Mouse (Mus musculus) heart, postnatal 0 days (tissue): ENCODE measurements at regions not wholly inside any gene's neighbourhood (a gene's known extent, or its start where the extent isn't known, plus 50 kb on each side); places are given as distances from the start of the nearest gene placed in this dataset.

Experiments used
- ATAC-seq: fragments of 200-750 bp; cut with Nextera tagmentation; 2 replicates; pipeline ENCODE4 v1.8.0; 2017; ENCODE audit warnings: low read depth, moderate number of reproducible peaks, moderate library complexity; ENCODE audit not compliant: insufficient read depth
- DNase-seq: peaks from one replicate; pipeline ENCODE4 v3.0.0-alpha.2; 2016; ENCODE audit warnings: low spot score
- H3K27ac ChIP-seq: fragments of 300-500 bp; sonication (generic); 2 replicates; pipeline ENCODE4 v1.5.1; 2014; ENCODE audit warnings: low read depth, mild to moderate bottlenecking
- H3K27me3 ChIP-seq: fragments of 300-500 bp; sonication (generic); 2 replicates; pipeline ENCODE4 v1.6.1; 2014; ENCODE audit warnings: low read length, mixed read lengths; ENCODE audit not compliant: control insufficient read depth, insufficient read depth
- H3K36me3 ChIP-seq: fragments of 300-500 bp; sonication (generic); replicated peaks from 2 replicates; pipeline ENCODE4 v1.6.1; 2014; ENCODE audit warnings: low read length, mixed read lengths; ENCODE audit not compliant: control insufficient read depth, insufficient read depth
- H3K4me1 ChIP-seq: fragments of 300-500 bp; sonication (generic); 2 replicates; pipeline ENCODE4 v1.6.1; 2014; ENCODE audit warnings: antibody characterized with exemption; ENCODE audit not compliant: control insufficient read depth, insufficient read depth
- H3K4me2 ChIP-seq: fragments of 300-500 bp; sonication (generic); 2 replicates; pipeline ENCODE4 v1.6.1; 2014; ENCODE audit warnings: low read depth, mild to moderate bottlenecking, low read length, moderate library complexity
- H3K4me3 ChIP-seq: fragments of 300-500 bp; sonication (generic); 2 replicates; pipeline ENCODE4 v1.5.1; 2014; ENCODE audit warnings: low read depth, low read length
- H3K9ac ChIP-seq: fragments of 300-500 bp; sonication (generic); replicated peaks from 2 replicates; pipeline ENCODE4 v1.6.1; 2014; ENCODE audit warnings: low read depth, low read length, mixed read lengths
- H3K9me3 ChIP-seq: fragments of 300-500 bp; sonication (generic); replicated peaks from 2 replicates; pipeline ENCODE4 v1.6.1; 2016; ENCODE audit warnings: low read length; ENCODE audit not compliant: control insufficient read depth
- CTCF ChIP-seq: IDR thresholded peaks from 2 replicates; pipeline ENCODE4 v1.5.1; 2016; ENCODE audit warnings: antibody characterized with exemption, control low read depth, low read depth
- EP300 ChIP-seq: IDR thresholded peaks from 2 replicates; pipeline ENCODE4 v1.6.1; 2016; ENCODE audit warnings: antibody characterized with exemption, low read depth
- WGBS: fragments of 180-500 bp; shearing (Covaris S2); extraction: QIAGEN DNeasy Blood & Tissue Kit; methylation state at CpG from one replicate; pipeline ENCODE4 v1.1.7; 2014; 5-methylcytosine and 5-hydroxymethylcytosine counted together

DNA sequence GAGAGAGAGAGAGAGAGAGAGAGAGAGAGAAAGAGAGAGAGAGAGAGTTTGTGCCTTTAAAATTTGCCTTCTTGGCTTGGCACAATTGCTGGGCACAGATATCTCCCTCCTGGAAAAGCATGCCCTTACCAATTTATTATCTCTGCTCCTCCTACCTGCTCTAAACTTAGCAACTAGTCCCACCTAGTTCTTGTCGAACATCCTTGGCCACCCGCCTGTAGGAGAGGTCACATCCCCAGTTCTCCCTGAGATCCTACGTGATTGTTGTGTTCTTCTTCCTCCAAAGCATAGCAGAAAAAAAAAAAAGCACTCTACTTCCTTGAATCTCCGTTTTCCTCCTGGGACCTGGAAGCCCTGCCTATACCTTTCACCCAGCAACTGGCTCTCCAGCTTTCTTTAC, 101.8 kb downstream of the Polr2m start:
- Histone ChIP-seq H3K4me1 (no peaks in the 10 kb centered on the region), H3K9ac (no peak overlapping the region), H3K4me2 (peak overlapping the region; percentile 6; the same call in 1 of the 2 replicates), H3K4me3 (no peak overlapping the region), H3K9me3 (no peaks in the 10 kb centered on the region), H3K27me3 (no peaks in the 10 kb centered on the region), H3K36me3 (no peaks in the 10 kb centered on the region), H3K27ac (no peak overlapping the region)
- TF ChIP-seq EP300 (no peak), CTCF (no peak)
- no peak for DNase-seq
- ATAC-seq, result no peak
- WGBS, result 19% methylated on average over 4 of the region's 4 CpGs

DNA sequence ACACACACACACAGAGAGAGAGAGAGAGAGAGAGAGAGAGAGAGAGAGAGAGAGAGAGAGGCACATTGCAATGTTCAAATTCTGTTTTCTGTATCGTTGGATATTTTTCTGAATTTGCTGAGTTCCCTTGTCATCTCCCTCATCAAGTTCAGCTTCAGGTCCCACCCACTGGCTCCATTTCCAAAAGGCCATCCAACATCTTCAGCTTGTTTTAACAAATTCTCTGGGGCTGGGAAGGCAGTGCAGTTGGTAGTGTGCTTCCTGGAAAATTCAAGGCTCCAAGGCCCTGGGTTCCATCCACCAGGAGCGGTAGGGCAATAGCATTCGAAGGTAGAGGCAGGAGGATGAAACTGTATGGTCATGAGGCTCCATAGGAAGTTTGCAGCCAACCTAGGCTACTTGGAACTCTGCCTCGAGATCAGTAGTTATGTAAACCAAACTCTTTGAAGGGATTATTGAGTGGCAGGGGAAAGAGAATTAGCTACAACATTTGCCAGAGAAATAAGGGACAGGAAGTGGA, 105.9 kb downstream of the Polr2m start:
- no peak for DNase-seq
- H3K4me1 ChIP-seq, result no peaks in the 10 kb centered on the region
- no peaks in the 10 kb centered on the region for H3K36me3 ChIP-seq
- ATAC-seq, result no peak
- no peaks in the 10 kb centered on the region for H3K9me3 ChIP-seq
- 54% methylated on average over 4 of the region's 4 CpGs for WGBS
- no peak overlapping the region for H3K4me2 ChIP-seq
- H3K4me3 ChIP-seq, result no peak overlapping the region
- H3K27ac ChIP-seq, result no peak overlapping the region
- H3K9ac ChIP-seq, result no peak overlapping the region
- no peak for TF ChIP-seq EP300
- no peak for TF ChIP-seq CTCF
- H3K27me3 ChIP-seq, result no peaks in the 10 kb centered on the region

DNA sequence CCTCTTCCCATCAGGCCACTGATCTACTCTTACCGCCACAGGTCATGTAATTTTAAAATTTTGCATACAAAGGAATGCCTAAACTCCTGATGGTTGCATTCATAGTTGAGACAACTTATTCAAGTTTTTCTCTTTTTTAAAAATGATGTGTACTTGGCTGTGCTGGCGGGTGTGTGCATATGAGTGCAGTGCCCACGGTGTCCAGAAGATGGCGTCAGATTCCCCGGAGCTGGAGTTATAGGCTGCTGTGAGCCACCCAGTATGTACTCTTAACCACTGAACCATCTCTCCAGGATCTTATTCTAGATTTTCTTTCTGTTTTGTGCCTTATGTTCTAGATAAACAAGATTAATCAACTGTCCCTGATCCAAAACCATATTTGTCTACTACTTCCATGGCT, 116.0 kb downstream of the Polr2m start:
- Histone ChIP-seq H3K4me3 (no peak overlapping the region), H3K36me3 (no peaks in the 10 kb centered on the region), H3K9me3 (0 out of 2 replicates have a peak, but pooled peaks cover 7% of the 10 kb centered on the region), H3K27me3 (no peaks in the 10 kb centered on the region), H3K4me1 (no peaks in the 10 kb centered on the region), H3K9ac (no peak overlapping the region), H3K27ac (no peak overlapping the region), H3K4me2 (no peak overlapping the region)
- DNase-seq (no peak), ATAC-seq (no peak)
- TF ChIP-seq CTCF, result 0 out of 2 replicates have a peak, but pooled peaks have one; percentile 6
- no peak for TF ChIP-seq EP300
- 86% methylated on average over 5 of the region's 5 CpGs for WGBS

DNA sequence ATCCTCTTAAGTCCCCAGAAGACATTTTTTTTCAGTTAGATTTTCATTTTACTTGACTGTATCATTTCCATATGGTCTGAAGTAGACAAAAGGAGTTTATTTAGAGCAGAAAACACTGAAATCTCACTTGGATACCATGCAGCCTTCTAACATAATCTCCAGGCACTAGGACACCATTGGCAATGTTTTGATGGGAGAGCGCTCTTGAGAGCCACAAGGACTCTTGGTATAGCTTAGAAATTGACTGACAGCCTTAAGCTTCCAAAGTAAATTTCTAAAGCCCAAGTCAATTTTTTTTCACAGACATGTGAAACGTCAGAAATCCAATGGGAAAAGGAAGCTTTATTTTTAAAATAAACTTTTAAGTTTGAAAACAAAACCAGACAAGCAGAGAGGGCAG, 116.5 kb downstream of the Polr2m start:
- H3K27ac ChIP-seq, result no peak overlapping the region
- no peak overlapping the region for H3K4me3 ChIP-seq
- TF ChIP-seq EP300, result no peak
- TF ChIP-seq CTCF, result no peak
- H3K4me2 ChIP-seq, result no peak overlapping the region
- H3K4me1 ChIP-seq, result peaks cover 5% of the 10 kb centered on the region; the same call in 1 of the 2 replicates
- 72% methylated on average over 2 of the region's 2 CpGs for WGBS
- no peak for ATAC-seq
- no peaks in the 10 kb centered on the region for H3K36me3 ChIP-seq
- no peak for DNase-seq
- H3K9ac ChIP-seq, result no peak overlapping the region
- no peaks in the 10 kb centered on the region for H3K27me3 ChIP-seq
- H3K9me3 ChIP-seq, result 0 out of 2 replicates have a peak, but pooled peaks cover 7% of the 10 kb centered on the region

DNA sequence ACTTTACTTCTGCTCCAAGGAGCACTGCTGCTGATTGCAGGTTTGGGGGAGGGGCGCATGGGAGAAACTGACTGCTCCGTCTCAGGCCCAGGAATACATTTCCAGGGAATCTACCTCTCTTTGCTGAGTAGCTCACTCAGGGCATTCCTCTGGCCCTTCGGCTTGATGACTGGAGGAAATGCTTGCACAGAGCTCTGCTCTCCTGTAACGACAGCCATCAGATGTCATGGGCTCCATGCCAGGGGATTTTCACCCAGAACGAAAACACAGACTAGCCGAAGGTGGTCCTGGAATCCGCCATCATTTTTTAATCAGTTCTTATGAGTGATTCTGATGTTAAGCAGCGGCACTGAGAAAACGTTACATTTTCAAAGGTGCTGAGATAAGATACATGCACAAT, 119.2 kb downstream of the Polr2m start:
- TF ChIP-seq CTCF, result no peak
- no peak for TF ChIP-seq EP300
- Histone ChIP-seq H3K4me3 (no peak overlapping the region), H3K4me2 (no peak overlapping the region), H3K9ac (no peak overlapping the region), H3K27me3 (no peaks in the 10 kb centered on the region), H3K9me3 (0 out of 2 replicates have a peak, but pooled peaks cover 7% of the 10 kb centered on the region), H3K4me1 (peaks cover 8% of the 10 kb centered on the region), H3K27ac (no peak overlapping the region), H3K36me3 (no peaks in the 10 kb centered on the region)
- ATAC-seq (no peak), DNase-seq (no peak)
- 21% methylated on average over 9 of the region's 9 CpGs for WGBS

DNA sequence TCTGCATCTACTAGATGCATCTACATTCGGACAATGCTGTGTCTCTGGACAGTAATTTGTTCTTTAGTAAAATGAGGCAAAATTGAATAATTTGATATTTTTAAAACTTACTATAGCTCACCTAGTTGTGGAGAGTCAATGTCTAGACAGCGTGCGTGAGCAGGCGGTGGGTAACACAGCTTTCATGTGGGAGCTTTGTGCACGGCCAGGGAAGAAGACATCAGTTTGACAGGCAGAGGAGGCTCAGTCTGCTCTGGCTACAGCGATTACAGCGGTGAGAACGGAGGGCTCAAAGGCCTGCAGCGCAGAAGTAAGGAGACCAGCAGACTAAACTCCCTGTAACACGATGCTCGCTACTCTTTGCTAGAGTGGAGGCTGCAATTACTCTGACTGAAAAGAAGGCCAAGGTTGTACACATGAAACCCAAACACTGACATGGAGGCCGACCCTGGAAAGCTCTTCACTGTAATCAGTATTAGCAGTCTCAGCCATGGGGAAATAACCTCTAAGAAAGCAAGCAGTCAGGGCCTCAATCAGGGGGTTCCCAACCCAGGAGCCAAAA, 120.5 kb downstream of the Polr2m start:
- no peak for ATAC-seq
- H3K27me3 ChIP-seq, result no peaks in the 10 kb centered on the region
- peaks cover 8% of the 10 kb centered on the region for H3K4me1 ChIP-seq
- no peak for TF ChIP-seq CTCF
- no peak for TF ChIP-seq EP300
- DNase-seq, result no peak
- no peaks in the 10 kb centered on the region for H3K36me3 ChIP-seq
- WGBS, result 80% methylated on average over 12 of the region's 12 CpGs
- no peak overlapping the region for H3K27ac ChIP-seq
- H3K4me3 ChIP-seq, result no peak overlapping the region
- H3K4me2 ChIP-seq, result no peak overlapping the region
- H3K9ac ChIP-seq, result no peak overlapping the region
- 0 out of 2 replicates have a peak, but pooled peaks cover 7% of the 10 kb centered on the region for H3K9me3 ChIP-seq
